Mouse (Mus musculus) bone marrow, adult 2 months (tissue): ENCODE data around the gene Lgr4.

ENCODE experiments used
- CTCF ChIP-seq: fragments of 200-500 bp; IDR thresholded peaks from 2 replicates; pipeline ENCODE4 v1.5.1; 2011; ENCODE audit warnings: low read length, control low read depth; ENCODE audit not compliant: control insufficient read depth, insufficient read depth
- POLR2A ChIP-seq: fragments of 200-500 bp; IDR thresholded peaks from 2 replicates; pipeline ENCODE4 v1.6.1; 2011; ENCODE audit warnings: low read depth, mild to moderate bottlenecking, control low read depth, low read length, borderline replicate concordance; ENCODE audit not compliant: control insufficient read depth

DNA sequence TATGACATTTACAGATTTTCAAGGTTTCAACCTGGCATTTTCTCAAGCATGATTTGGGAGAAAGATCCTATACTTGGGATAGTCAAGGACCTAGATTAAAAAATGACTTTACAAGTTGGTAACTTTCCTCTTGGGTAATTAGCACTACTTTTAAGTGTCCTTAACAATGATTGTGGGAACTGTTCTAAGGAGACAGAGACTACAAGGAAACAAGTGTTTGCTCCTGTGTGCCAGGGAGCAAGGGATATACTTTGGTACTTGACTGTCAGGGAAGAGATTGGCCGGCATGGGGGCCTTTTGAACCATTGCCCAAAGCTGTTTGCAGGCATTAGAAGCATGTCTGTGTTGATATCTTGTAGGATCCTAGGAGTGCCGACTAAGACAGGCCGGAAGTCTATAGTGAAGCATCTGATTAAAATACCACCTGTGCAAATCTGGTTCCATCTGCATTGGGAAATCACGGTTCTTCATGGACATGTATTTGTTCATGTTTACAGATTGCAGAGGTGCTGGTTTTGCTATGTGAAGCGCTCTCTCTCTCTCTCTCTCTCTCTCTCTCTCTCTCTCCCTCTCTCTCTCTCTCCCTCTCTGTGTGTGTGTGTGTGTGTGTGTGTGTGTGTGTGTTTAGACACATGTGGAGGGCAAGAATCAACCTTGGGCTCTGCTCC is 46.3 kb downstream of the Lgr4 start:
- TF ChIP-seq CTCF (no peak), POLR2A (no peak)
